Mouse (Mus musculus) brain, embryonic 18.5 days (tissue): ENCODE measurements around the gene Fip1l1.
A peak's percentile ranks its signal among the peaks of the same experiment; 100 is the strongest.

Source experiments
- DNase-seq: peaks from one replicate; pipeline ENCODE4 v3.0.0-alpha.2; 2012; ENCODE audit warnings: low read depth, low spot score

Fip1l1 gene

GRCm38 (mm10) chr5:74613491-74614151, 78.4 kb downstream of the Fip1l1 start:
- DNase-seq, result peak; percentile 37

- no peak for DNase-seq
Measured at GRCm38 (mm10) chr5:74617816-74618572, 82.7 kb downstream of the Fip1l1 start.

GRCm38 (mm10) chr5:74618573-74619059, 83.4 kb downstream of the Fip1l1 start:
- no peak for DNase-seq

- no peak for DNase-seq
Measured at GRCm38 (mm10) chr5:74621691-74622470, 86.6 kb downstream of the Fip1l1 start.

GRCm38 (mm10) chr5:74623316-74624000, 88.2 kb downstream of the Fip1l1 start:
- DNase-seq, result no peak

GRCm38 (mm10) chr5:74624385-74624784, 89.1 kb downstream of the Fip1l1 start:
- no peak for DNase-seq

- no peak for DNase-seq
Measured at GRCm38 (mm10) chr5:74628001-74628400, 92.8 kb downstream of the Fip1l1 start.

GRCm38 (mm10) chr5:74632369-74633114, 97.3 kb downstream of the Fip1l1 start:
- DNase-seq, result no peak

GRCm38 (mm10) chr5:74633453-74633852, 98.2 kb downstream of the Fip1l1 start:
- DNase-seq, result no peak

- DNase-seq, result no peak
Measured at GRCm38 (mm10) chr5:74634391-74634790, 99.1 kb downstream of the Fip1l1 start.

- no peak for DNase-seq
Measured at GRCm38 (mm10) chr5:74639516-74639915, 104.3 kb downstream of the Fip1l1 start.

- DNase-seq, result no peak
Measured at GRCm38 (mm10) chr5:74640504-74640903, 105.3 kb downstream of the Fip1l1 start.

GRCm38 (mm10) chr5:74641000-74641399, 105.8 kb downstream of the Fip1l1 start:
- DNase-seq, result no peak

GRCm38 (mm10) chr5:74642291-74642690, 107.0 kb downstream of the Fip1l1 start:
- DNase-seq, result no peak

GRCm38 (mm10) chr5:74647584-74647984, 112.3 kb downstream of the Fip1l1 start:
- DNase-seq, result no peak

- no peak for DNase-seq
Measured at GRCm38 (mm10) chr5:74648216-74648615, 113.0 kb downstream of the Fip1l1 start.
